Mouse (Mus musculus) stomach, embryonic 15.5 days (tissue): ENCODE results near the gene Cyp4v3. TPM values are rescaled to one million over a fixed set of nuclear protein-coding genes. Genes with fewer than 3 reads are reported as not detected.
"Not testable (repeated sequence)": the region's sequence is repeated elsewhere in the genome, so short reads cannot be mapped to it uniquely, and the experiment has no call there.

Experiments used
- ATAC-seq: fragments of 200-750 bp; cut with Nextera tagmentation; 2 replicates; pipeline ENCODE4 v1.8.0; 2017; ENCODE audit warnings: low read depth, moderate number of reproducible peaks, moderate TSS enrichment; ENCODE audit not compliant: insufficient read depth, low FRiP score
- H3K27ac ChIP-seq: fragments of 300-500 bp; sonication (generic); 2 replicates; pipeline ENCODE4 v1.5.1; 2015; ENCODE audit warnings: mild to moderate bottlenecking, inconsistent platforms
- H3K27me3 ChIP-seq: fragments of 300-500 bp; sonication (generic); replicated peaks from 2 replicates; pipeline ENCODE4 v1.6.1; 2015; ENCODE audit warnings: inconsistent platforms
- H3K36me3 ChIP-seq: fragments of 300-500 bp; sonication (generic); 2 replicates; pipeline ENCODE4 v1.6.1; 2015; ENCODE audit warnings: inconsistent platforms
- H3K4me1 ChIP-seq: fragments of 300-500 bp; sonication (generic); 2 replicates; pipeline ENCODE4 v1.6.1; 2015; ENCODE audit warnings: inconsistent platforms
- H3K4me2 ChIP-seq: fragments of 300-500 bp; sonication (generic); 2 replicates; pipeline ENCODE4 v1.6.1; 2015; ENCODE audit warnings: mild to moderate bottlenecking, inconsistent platforms
- H3K4me3 ChIP-seq: fragments of 300-500 bp; sonication (generic); replicated peaks from 2 replicates; pipeline ENCODE4 v1.5.1; 2015; ENCODE audit warnings: inconsistent platforms
- H3K9ac ChIP-seq: fragments of 300-500 bp; sonication (generic); 2 replicates; pipeline ENCODE4 v1.6.1; 2015; ENCODE audit warnings: inconsistent platforms
- H3K9me3 ChIP-seq: fragments of 300-500 bp; sonication (generic); 2 replicates; pipeline ENCODE4 v1.6.1; 2016; ENCODE audit warnings: inconsistent platforms
- WGBS: fragments of 180-500 bp; shearing (Covaris S2); methylation state at CpG from one replicate; pipeline ENCODE4 v1.1.7; 2015; 5-methylcytosine and 5-hydroxymethylcytosine counted together
- polyA plus RNA-seq: library from polyadenylated mRNA; unstranded; fragments of >200 nt; fragmentation: Nextera tagmentation; extraction: Ambion mirVana; gene quantifications from 2 replicates; pipeline ENCODE4 v1.2.1, GENCODE M21; 2015

Gene Cyp4v3
- polyA plus RNA-seq, 1 experiment from 2014 or later, result 3.6 TPM

- Histone ChIP-seq H3K4me3 (no peak overlapping the region), H3K27ac (no peak overlapping the region), H3K4me2 (no peak overlapping the region), H3K4me1 (no peaks in the 10 kb centered on the region), H3K9me3 (no peaks in the 10 kb centered on the region), H3K27me3 (no peaks in the 10 kb centered on the region), H3K36me3 (0 out of 2 replicates have a peak, but pooled peaks cover 12% of the 10 kb centered on the region), H3K9ac (no peak overlapping the region)
- WGBS, result 19% methylated on average over 6 of the region's 6 CpGs
- no peak; the same call in 1 of the 2 replicates for ATAC-seq
Observed at GRCm38 (mm10) chr8:45345031-45345430, 12.0 kb upstream of the Cyp4v3 start.

GRCm38 (mm10) chr8:45344298-45344697 lies 11.3 kb upstream of the Cyp4v3 start:
- no peak overlapping the region for H3K27ac ChIP-seq
- no peak overlapping the region for H3K9ac ChIP-seq
- no peak overlapping the region for H3K4me3 ChIP-seq
- ATAC-seq, result no peak
- no peaks in the 10 kb centered on the region for H3K9me3 ChIP-seq
- no peaks in the 10 kb centered on the region for H3K4me1 ChIP-seq
- H3K27me3 ChIP-seq, result no peaks in the 10 kb centered on the region
- H3K36me3 ChIP-seq, result 0 out of 2 replicates have a peak, but pooled peaks cover 12% of the 10 kb centered on the region
- no peak overlapping the region for H3K4me2 ChIP-seq
- 90% methylated on average over 8 of the region's 8 CpGs for WGBS

DNA sequence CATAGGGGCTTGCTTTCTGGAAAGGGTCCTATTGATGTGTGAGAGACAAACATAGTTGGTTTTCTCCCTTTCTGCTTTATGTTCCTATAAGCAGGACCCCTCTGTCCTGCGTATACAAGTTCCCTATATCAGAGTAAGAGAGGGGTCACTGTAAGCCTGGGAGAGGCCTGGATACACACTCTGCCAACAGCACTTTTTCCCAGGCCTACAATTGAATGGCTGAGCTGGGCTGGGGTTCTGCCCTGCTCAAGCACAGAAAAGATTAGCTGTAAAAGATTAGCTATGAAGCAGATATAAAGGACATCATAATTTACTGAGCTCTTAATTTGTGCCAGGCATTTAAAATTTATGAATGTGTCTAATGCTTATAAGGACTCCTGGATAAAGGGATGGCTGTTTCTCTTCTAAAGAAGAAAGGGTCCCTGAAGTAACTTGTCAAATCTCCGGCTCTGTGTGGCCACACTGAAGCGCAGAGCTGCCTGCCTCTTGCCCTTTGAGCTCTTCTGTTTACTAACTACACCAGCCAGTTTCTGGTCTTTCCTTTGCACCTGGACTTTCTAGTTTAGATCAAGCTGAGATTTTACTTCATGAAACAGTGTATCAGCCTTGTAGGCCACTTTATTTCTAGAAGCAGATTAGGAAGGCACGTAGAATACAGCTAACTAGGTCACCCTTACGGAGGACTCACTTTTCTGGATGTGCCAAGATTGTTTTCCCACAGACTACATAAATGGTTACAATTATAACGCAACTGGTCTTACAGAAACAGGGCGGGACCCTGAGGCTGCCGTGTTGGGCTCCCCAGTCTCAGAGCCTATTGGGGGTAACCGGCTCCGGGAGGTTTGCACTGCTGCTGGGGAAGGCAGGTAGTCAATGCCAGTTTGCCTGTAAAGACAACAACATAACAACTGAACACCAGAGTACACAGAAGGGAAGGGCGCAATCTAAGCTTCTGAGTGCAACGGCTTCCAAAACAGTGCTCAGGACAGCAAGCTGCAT lies 8.9 kb upstream of the Cyp4v3 start:
- Histone ChIP-seq H3K9me3 (no peaks in the 10 kb centered on the region), H3K36me3 (0 out of 2 replicates have a peak, but pooled peaks cover 6% of the 10 kb centered on the region), H3K4me1 (no peaks in the 10 kb centered on the region), H3K4me3 (no peak overlapping the region), H3K27me3 (no peaks in the 10 kb centered on the region), H3K4me2 (no peak overlapping the region), H3K9ac (no peak overlapping the region), H3K27ac (peak overlapping the region; percentile 65)
- peak; percentile 77 for ATAC-seq
- WGBS, result 75% methylated on average over 12 of the region's 12 CpGs

DNA sequence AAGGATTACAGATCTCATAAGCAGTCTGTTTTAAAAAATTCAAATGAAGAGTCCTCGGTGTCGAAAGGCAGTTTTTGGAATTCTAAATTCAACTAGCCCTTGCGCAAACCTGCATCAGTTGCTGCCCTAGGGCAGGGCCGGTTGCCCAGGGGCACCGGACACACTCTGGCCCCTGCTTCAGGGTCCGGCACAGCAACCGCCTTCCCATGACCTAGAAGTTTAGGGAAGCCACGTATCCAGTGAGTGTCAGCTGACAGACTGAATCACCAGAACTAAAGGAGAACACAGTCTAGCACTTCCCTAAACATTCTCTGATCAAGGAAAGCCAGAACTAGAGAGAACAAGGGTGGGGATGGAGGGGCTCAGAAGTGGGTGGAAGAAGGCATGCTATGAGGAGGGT lies 477 bp upstream of the Cyp4v3 start:
- peak overlapping the region; percentile 63 for H3K4me3 ChIP-seq
- H3K9ac ChIP-seq, result no peak overlapping the region; the same call in 1 of the 2 replicates
- H3K27me3 ChIP-seq, result no peaks in the 10 kb centered on the region
- H3K4me2 ChIP-seq, result peak overlapping the region; percentile 87
- ATAC-seq, result peak; percentile 29; the same call in 1 of the 2 replicates
- H3K4me1 ChIP-seq, result no peaks in the 10 kb centered on the region
- WGBS, result 6% methylated on average over 8 of the region's 8 CpGs
- no peaks in the 10 kb centered on the region for H3K36me3 ChIP-seq
- no peaks in the 10 kb centered on the region for H3K9me3 ChIP-seq
- H3K27ac ChIP-seq, result no peak overlapping the region

DNA sequence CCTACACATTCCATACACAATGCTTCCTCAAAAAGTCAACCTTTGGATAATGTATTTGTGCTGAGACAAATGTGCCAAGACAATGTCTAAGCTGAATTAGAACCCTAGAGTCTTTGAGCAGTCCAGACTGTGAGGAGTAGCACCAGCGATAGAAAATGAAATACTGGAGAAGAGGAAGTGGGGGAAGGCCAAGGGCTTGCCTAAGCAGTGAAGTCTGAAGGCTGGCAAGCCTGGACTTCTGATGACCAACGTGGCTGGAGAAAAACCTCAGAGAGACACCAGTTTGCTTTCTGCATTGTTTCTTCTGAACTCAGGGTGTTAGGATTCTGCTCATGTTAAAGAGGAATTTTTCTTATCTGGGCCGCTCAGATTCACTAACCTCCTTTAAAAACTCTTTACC lies 2.2 kb downstream of the Cyp4v3 start:
- ATAC-seq, result no peak

GRCm38 (mm10) chr8:45329206-45329980 lies 3.6 kb downstream of the Cyp4v3 start:
- H3K9ac ChIP-seq, result no peak overlapping the region
- 88% methylated on average over 6 of the region's 6 CpGs for WGBS
- no peak for ATAC-seq

More for the DNA sequence above, 2.2 kb downstream of the Cyp4v3 start:
- Histone ChIP-seq H3K4me1 (no peaks in the 10 kb centered on the region), H3K9ac (no peak overlapping the region), H3K4me2 (no peak overlapping the region), H3K27ac (no peak overlapping the region), H3K9me3 (no peaks in the 10 kb centered on the region), H3K4me3 (no peak overlapping the region), H3K36me3 (no peaks in the 10 kb centered on the region), H3K27me3 (no peaks in the 10 kb centered on the region)
- 62% methylated on average over 3 of the region's 3 CpGs for WGBS

GRCm38 (mm10) chr8:45327076-45327475 lies 5.9 kb downstream of the Cyp4v3 start:
- H3K4me1 ChIP-seq, H3K4me3 ChIP-seq, H3K27me3 ChIP-seq, H3K9ac ChIP-seq, H3K27ac ChIP-seq, H3K36me3 ChIP-seq, H3K9me3 ChIP-seq, ATAC-seq, H3K4me2 ChIP-seq: not testable (repeated sequence)

More at GRCm38 (mm10) chr8:45329206-45329980, 3.6 kb downstream of the Cyp4v3 start:
- no peaks in the 10 kb centered on the region for H3K36me3 ChIP-seq
- H3K4me1 ChIP-seq, result no peaks in the 10 kb centered on the region
- no peaks in the 10 kb centered on the region for H3K9me3 ChIP-seq
- H3K4me2 ChIP-seq, result no peak overlapping the region
- H3K4me3 ChIP-seq, result no peak overlapping the region
- H3K27ac ChIP-seq, result no peak overlapping the region
- no peaks in the 10 kb centered on the region for H3K27me3 ChIP-seq

- 0 out of 2 replicates have a peak, but pooled peaks cover 6% of the 10 kb centered on the region for H3K4me1 ChIP-seq
- no peak overlapping the region for H3K4me3 ChIP-seq
- no peak for ATAC-seq
- no peaks in the 10 kb centered on the region for H3K27me3 ChIP-seq
- H3K9ac ChIP-seq, result no peak overlapping the region
- H3K4me2 ChIP-seq, result no peak overlapping the region
- no peaks in the 10 kb centered on the region for H3K9me3 ChIP-seq
- WGBS, result 48% methylated on average over 4 of the region's 4 CpGs
- no peak overlapping the region for H3K27ac ChIP-seq
- H3K36me3 ChIP-seq, result no peaks in the 10 kb centered on the region
Observed at GRCm38 (mm10) chr8:45324151-45324550, 8.9 kb downstream of the Cyp4v3 start.

- no peak overlapping the region for H3K9ac ChIP-seq
- H3K4me3 ChIP-seq, result no peak overlapping the region
- H3K27ac ChIP-seq, result peak overlapping the region; percentile 51; the same call in 1 of the 2 replicates
- ATAC-seq, result no peak
- H3K9me3 ChIP-seq, result no peaks in the 10 kb centered on the region
- H3K36me3 ChIP-seq, result no peaks in the 10 kb centered on the region
- H3K4me1 ChIP-seq, result 0 out of 2 replicates have a peak, but pooled peaks cover 6% of the 10 kb centered on the region
- H3K27me3 ChIP-seq, result no peaks in the 10 kb centered on the region
- WGBS, result 77% methylated on average over 2 of the region's 2 CpGs
- no peak overlapping the region for H3K4me2 ChIP-seq
Observed at GRCm38 (mm10) chr8:45321365-45321764, 11.7 kb downstream of the Cyp4v3 start.

DNA sequence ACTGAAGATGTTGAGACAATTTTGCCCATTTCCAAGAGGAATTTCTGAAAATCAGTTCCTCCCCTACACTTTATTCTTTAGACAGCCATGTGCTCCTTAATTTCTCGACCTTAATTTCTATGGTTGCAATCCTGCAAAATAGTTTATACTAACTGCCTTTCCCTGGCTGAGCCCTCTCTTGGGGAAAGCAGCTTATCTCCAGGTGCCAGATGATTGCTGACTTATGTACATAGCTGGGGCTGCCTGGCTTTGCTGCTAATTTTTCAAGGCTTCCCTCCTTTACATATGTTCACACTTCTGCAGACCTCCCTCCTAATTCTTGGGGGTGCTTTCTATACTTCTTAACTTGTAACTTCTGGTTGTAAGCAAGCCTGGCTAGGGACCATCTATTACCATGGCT lies 12.1 kb downstream of the Cyp4v3 start:
- H3K27me3 ChIP-seq, result no peaks in the 10 kb centered on the region
- WGBS, result 27% methylated on average over 1 of the region's 1 CpGs
- H3K4me3 ChIP-seq, result no peak overlapping the region
- H3K4me1 ChIP-seq, result 0 out of 2 replicates have a peak, but pooled peaks cover 6% of the 10 kb centered on the region
- no peak overlapping the region for H3K9ac ChIP-seq
- no peaks in the 10 kb centered on the region for H3K9me3 ChIP-seq
- peak; percentile 47; the same call in 1 of the 2 replicates for ATAC-seq
- peak overlapping the region; percentile 51; the same call in 1 of the 2 replicates for H3K27ac ChIP-seq
- H3K36me3 ChIP-seq, result no peaks in the 10 kb centered on the region
- no peak overlapping the region for H3K4me2 ChIP-seq

DNA sequence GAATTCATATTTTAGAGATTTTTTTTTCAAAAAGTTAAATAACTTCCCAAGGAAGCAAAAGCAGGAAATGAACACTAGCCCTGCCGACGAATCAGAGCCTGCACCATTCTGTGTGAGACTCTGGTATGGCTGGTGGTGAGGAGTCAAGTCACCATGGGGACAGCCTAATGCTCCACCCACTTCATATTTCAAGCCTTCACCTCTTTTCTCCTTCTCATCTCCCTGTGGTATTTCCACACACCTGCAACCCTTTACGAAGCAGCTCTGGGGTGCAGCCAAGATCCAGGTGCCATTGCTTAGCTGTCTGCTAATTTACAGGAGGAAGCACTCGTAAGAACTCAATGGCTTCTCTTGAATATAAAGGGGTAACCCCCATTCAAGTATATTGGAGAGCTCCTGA lies 22.0 kb downstream of the Cyp4v3 start:
- ATAC-seq, result no peak
- Histone ChIP-seq H3K9me3 (no peaks in the 10 kb centered on the region), H3K4me1 (no peaks in the 10 kb centered on the region), H3K4me2 (no peak overlapping the region), H3K27me3 (no peaks in the 10 kb centered on the region), H3K4me3 (no peak overlapping the region), H3K9ac (no peak overlapping the region), H3K27ac (no peak overlapping the region), H3K36me3 (no peaks in the 10 kb centered on the region)
- WGBS, result 77% methylated on average over 4 of the region's 4 CpGs
